Mouse (Mus musculus) spleen, adult 2 months (tissue): ENCODE measurements around the gene Slc36a3. TPM values are rescaled to one million over a fixed set of nuclear protein-coding genes. Genes with fewer than 3 reads are reported as not detected.
A peak's percentile ranks its signal among the peaks of the same experiment; 100 is the strongest.

Source experiments
- DNase-seq, 2 experiments: peaks; one replicate each; pipeline versions ENCODE4 v3.0.0 to v3.0.0-alpha.2; 2012 to 2021; ENCODE audit warnings: low spot score in 2 of 2, low read depth in 1 of 2
- H3K27ac ChIP-seq: fragments of 200-500 bp; 2 replicates; pipeline ENCODE4 v1.5.1; 2012; ENCODE audit warnings: low read length, inconsistent platforms; ENCODE audit not compliant: insufficient read depth
- H3K27me3 ChIP-seq: fragments of 200-500 bp; 2 replicates; pipeline ENCODE4 v1.6.1; 2012; ENCODE audit warnings: mild to moderate bottlenecking, moderate library complexity, low read length, inconsistent platforms; ENCODE audit not compliant: control insufficient read depth, insufficient read depth
- H3K36me3 ChIP-seq: fragments of 200-500 bp; 2 replicates; pipeline ENCODE4 v1.6.1; 2012; ENCODE audit warnings: mild to moderate bottlenecking, low read length, inconsistent platforms; ENCODE audit not compliant: control insufficient read depth, insufficient read depth
- H3K4me1 ChIP-seq: fragments of 200-500 bp; 2 replicates; pipeline ENCODE4 v1.6.1; 2011; ENCODE audit warnings: inconsistent platforms; ENCODE audit not compliant: control insufficient read depth, insufficient read depth, insufficient read length
- H3K4me3 ChIP-seq: fragments of 200-500 bp; 2 replicates; pipeline ENCODE4 v1.5.1; 2011; ENCODE audit warnings: mild to moderate bottlenecking, inconsistent platforms; ENCODE audit not compliant: insufficient read depth, insufficient read length; ENCODE audit errors: extremely low read depth
- CTCF ChIP-seq: fragments of 200-500 bp; IDR thresholded peaks from 2 replicates; pipeline ENCODE4 v1.5.1; 2011; ENCODE audit warnings: mild to moderate bottlenecking, inconsistent platforms; ENCODE audit not compliant: insufficient read depth, insufficient read length, insufficient replicate concordance; ENCODE audit errors: extremely low read depth
- POLR2A ChIP-seq: fragments of 200-500 bp; IDR thresholded peaks from 2 replicates; pipeline ENCODE4 v1.6.1; 2011; ENCODE audit warnings: low read depth, low read length, inconsistent platforms
- WGBS: fragments of 180-500 bp; shearing (Covaris S2); methylation state at CpG from one replicate; pipeline ENCODE4 v1.1.7; 2018; 5-methylcytosine and 5-hydroxymethylcytosine counted together
- polyA plus RNA-seq: library from polyadenylated mRNA; depleted of rRNA; stranded (reverse); fragments of >200 nt; gene quantifications from 2 replicates; pipeline ENCODE4 v1.2.3, GENCODE M21; 2012

The Slc36a3 gene
- polyA plus RNA-seq, 1 experiment: 1.4 TPM

GRCm38 (mm10) chr11:55089892-55090291 lies 61.6 kb downstream of the Slc36a3 start:
- TF ChIP-seq POLR2A (no peak), CTCF (no peak)
- no peak overlapping the region for H3K27ac ChIP-seq
- DNase-seq: no peak
- H3K4me3 ChIP-seq: no peak overlapping the region
- no peaks in the 10 kb centered on the region for H3K36me3 ChIP-seq
- WGBS: 81% methylated on average over 2 of the region's 2 CpGs
- no peaks in the 10 kb centered on the region for H3K4me1 ChIP-seq
- H3K27me3 ChIP-seq: no peaks in the 10 kb centered on the region

- 22% methylated on average over 10 of the region's 10 CpGs for WGBS
- TF ChIP-seq CTCF (peak; percentile 86; the same call in 1 of the 2 replicates), POLR2A (no peak)
- H3K27ac ChIP-seq: no peak overlapping the region
- no peaks in the 10 kb centered on the region for H3K36me3 ChIP-seq
- H3K4me3 ChIP-seq: no peak overlapping the region
- DNase-seq: peak in 1 of 2 experiments; percentile 52
- H3K27me3 ChIP-seq: no peaks in the 10 kb centered on the region
- no peaks in the 10 kb centered on the region for H3K4me1 ChIP-seq
Observed at GRCm38 (mm10) chr11:55087006-55087405, 64.5 kb downstream of the Slc36a3 start.

- Histone ChIP-seq H3K27me3 (no peaks in the 10 kb centered on the region), H3K4me3 (no peak overlapping the region), H3K27ac (no peak overlapping the region), H3K4me1 (no peaks in the 10 kb centered on the region), H3K36me3 (no peaks in the 10 kb centered on the region)
- TF ChIP-seq POLR2A (no peak), CTCF (no peak)
- WGBS: 63% methylated on average over 5 of the region's 5 CpGs
- no peak for DNase-seq
Observed at GRCm38 (mm10) chr11:55085396-55085795, 66.1 kb downstream of the Slc36a3 start.

GRCm38 (mm10) chr11:55084629-55085028 lies 66.9 kb downstream of the Slc36a3 start:
- TF ChIP-seq POLR2A (no peak), CTCF (no peak)
- no peak overlapping the region for H3K27ac ChIP-seq

GRCm38 (mm10) chr11:55081206-55081605 lies 70.3 kb downstream of the Slc36a3 start:
- 93% methylated on average over 9 of the region's 9 CpGs for WGBS
- no peaks in the 10 kb centered on the region for H3K27me3 ChIP-seq
- TF ChIP-seq CTCF: no peak
- no peak for TF ChIP-seq POLR2A

More at GRCm38 (mm10) chr11:55084629-55085028, 66.9 kb downstream of the Slc36a3 start:
- Histone ChIP-seq H3K36me3 (no peaks in the 10 kb centered on the region), H3K27me3 (no peaks in the 10 kb centered on the region), H3K4me1 (no peaks in the 10 kb centered on the region), H3K4me3 (no peak overlapping the region)
- no peak for DNase-seq
- 91% methylated on average over 4 of the region's 4 CpGs for WGBS

GRCm38 (mm10) chr11:55079180-55079579 lies 72.3 kb downstream of the Slc36a3 start:
- DNase-seq: no peak
- WGBS: 93% methylated on average over 4 of the region's 4 CpGs
- H3K36me3 ChIP-seq: no peaks in the 10 kb centered on the region
- H3K27ac ChIP-seq: no peak overlapping the region
- no peaks in the 10 kb centered on the region for H3K27me3 ChIP-seq
- H3K4me3 ChIP-seq: no peak overlapping the region
- H3K4me1 ChIP-seq: peaks cover 23% of the 10 kb centered on the region; the same call in 1 of the 2 replicates
- no peak for TF ChIP-seq CTCF
- no peak for TF ChIP-seq POLR2A

More at GRCm38 (mm10) chr11:55081206-55081605, 70.3 kb downstream of the Slc36a3 start:
- Histone ChIP-seq H3K4me3 (no peak overlapping the region), H3K4me1 (peaks cover 15% of the 10 kb centered on the region; the same call in 1 of the 2 replicates), H3K36me3 (no peaks in the 10 kb centered on the region), H3K27ac (no peak overlapping the region)
- DNase-seq: no peak

GRCm38 (mm10) chr11:55078502-55078901 lies 73.0 kb downstream of the Slc36a3 start:
- no peaks in the 10 kb centered on the region for H3K27me3 ChIP-seq
- TF ChIP-seq POLR2A: no peak
- no peak for TF ChIP-seq CTCF
- DNase-seq: no peak
- peak overlapping the region; percentile 90; the same call in 1 of the 2 replicates for H3K4me3 ChIP-seq
- H3K36me3 ChIP-seq: no peaks in the 10 kb centered on the region
- 25% methylated on average over 3 of the region's 3 CpGs for WGBS
- peak overlapping the region; percentile 92 for H3K27ac ChIP-seq
- peaks cover 23% of the 10 kb centered on the region; the same call in 1 of the 2 replicates for H3K4me1 ChIP-seq
